Mouse (Mus musculus) CD4-positive, CD25-positive, alpha-beta regulatory T cell, adult 4 months (primary cell): ENCODE results near the gene Blm. TPM values are rescaled to one million over a fixed set of nuclear protein-coding genes. Genes with fewer than 3 reads are reported as not detected.

Experiments
- polyA plus RNA-seq, 2 experiments: library from polyadenylated mRNA; unstranded; fragments of 100-300 nt; shearing (Covaris generic); gene quantifications; one replicate each; pipeline ENCODE4 v1.2.1; 2017

Gene Blm
- polyA plus RNA-seq, 2 experiments from 2014 or later = 6.1 to 8.8 TPM

Other genes starting within 250 kb of the Blm start
- gene Prc1, start 240.7 kb downstream of the Blm start, polyA plus RNA-seq = 10 to 100 TPM; 16.9 to 30.3 TPM
- 1 to 10 TPM; 6.0 to 6.1 TPM for gene Rccd1, start 210.7 kb downstream of the Blm start, polyA plus RNA-seq
- 10 to 100 TPM; 38.1 to 79.1 TPM for gene Unc45a, start 194.1 kb downstream of the Blm start, polyA plus RNA-seq
- gene Hddc3, start 192.0 kb downstream of the Blm start, polyA plus RNA-seq = 1 to 10 TPM; 6.9 to 7.2 TPM
- 10 to 100 TPM; 10.4 to 22.3 TPM for gene Man2a2, start 163.7 kb downstream of the Blm start, polyA plus RNA-seq
- 1 to 10 TPM in 1 of 2 experiments, under 1 TPM in 1; 0.11 to 2.5 TPM for gene Fes, start 147.2 kb downstream of the Blm start, polyA plus RNA-seq
- gene Furin, start 129.7 kb downstream of the Blm start, polyA plus RNA-seq = 1 to 10 TPM; 5.5 to 7.3 TPM
- 10 to 100 TPM; 17.1 to 21.3 TPM for gene Crtc3, start 153.8 kb upstream of the Blm start, polyA plus RNA-seq